Mouse (Mus musculus) macrophage (primary cell): ENCODE measurements around the gene Taf9b. TPM values are rescaled to one million over a fixed set of nuclear protein-coding genes. Genes with fewer than 3 reads are reported as not detected.

Experiments used
- H3K27ac ChIP-seq: fragments of 350-480 bp; formaldehyde crosslinking; 2 replicates; pipeline ENCODE4 v1.9.0; 2021
- H3K36me3 ChIP-seq: fragments of 350-480 bp; formaldehyde crosslinking; 2 replicates; pipeline ENCODE4 v1.9.0; 2021; ENCODE audit errors: inconsistent target
- H3K4me3 ChIP-seq: fragments of 350-480 bp; formaldehyde crosslinking; 2 replicates; pipeline ENCODE4 v1.9.0; 2021; ENCODE audit errors: inconsistent target
- H3K79me2 ChIP-seq: fragments of 350-480 bp; formaldehyde crosslinking; 2 replicates; pipeline ENCODE4 v1.9.0; 2021; ENCODE audit errors: inconsistent target
- WGBS: methylation state at CpG from one replicate; pipeline ENCODE4 v1.1.7; 2026; ENCODE audit warnings: inconsistent platforms; ENCODE audit not compliant: missing documents; 5-methylcytosine and 5-hydroxymethylcytosine counted together
- polyA plus RNA-seq: library from polyadenylated mRNA; stranded (reverse); fragments of 250-400 nt; gene quantifications from 3 replicates; pipeline ENCODE4 v1.2.4, GENCODE M21; 2018; ENCODE audit warnings: inconsistent platforms

Taf9b gene
- polyA plus RNA-seq, 1 experiment from 2014 or later: 22.7 TPM

DNA sequence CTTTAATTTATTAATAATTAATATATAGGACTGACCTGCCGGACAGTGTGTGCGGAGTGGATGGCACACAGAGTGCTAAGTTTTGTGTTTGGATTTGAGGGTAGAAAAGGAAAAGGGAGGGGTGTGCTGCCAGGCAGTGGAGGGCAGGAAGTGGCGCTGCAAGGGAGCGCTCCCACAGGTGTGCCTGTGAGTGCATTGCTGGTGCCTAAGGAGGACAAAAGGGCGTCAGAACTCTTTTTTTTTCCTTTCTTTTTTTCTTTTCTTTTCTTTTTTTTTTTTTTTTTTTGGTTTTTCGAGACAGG, 49.2 kb downstream of the Taf9b start:
- H3K79me2 ChIP-seq: no peaks in the 10 kb centered on the region
- H3K4me3 ChIP-seq: no peak overlapping the region
- no peaks in the 10 kb centered on the region for H3K36me3 ChIP-seq
- 47% methylated on average over 2 of the region's 6 CpGs for WGBS
- H3K27ac ChIP-seq: no peak overlapping the region

DNA sequence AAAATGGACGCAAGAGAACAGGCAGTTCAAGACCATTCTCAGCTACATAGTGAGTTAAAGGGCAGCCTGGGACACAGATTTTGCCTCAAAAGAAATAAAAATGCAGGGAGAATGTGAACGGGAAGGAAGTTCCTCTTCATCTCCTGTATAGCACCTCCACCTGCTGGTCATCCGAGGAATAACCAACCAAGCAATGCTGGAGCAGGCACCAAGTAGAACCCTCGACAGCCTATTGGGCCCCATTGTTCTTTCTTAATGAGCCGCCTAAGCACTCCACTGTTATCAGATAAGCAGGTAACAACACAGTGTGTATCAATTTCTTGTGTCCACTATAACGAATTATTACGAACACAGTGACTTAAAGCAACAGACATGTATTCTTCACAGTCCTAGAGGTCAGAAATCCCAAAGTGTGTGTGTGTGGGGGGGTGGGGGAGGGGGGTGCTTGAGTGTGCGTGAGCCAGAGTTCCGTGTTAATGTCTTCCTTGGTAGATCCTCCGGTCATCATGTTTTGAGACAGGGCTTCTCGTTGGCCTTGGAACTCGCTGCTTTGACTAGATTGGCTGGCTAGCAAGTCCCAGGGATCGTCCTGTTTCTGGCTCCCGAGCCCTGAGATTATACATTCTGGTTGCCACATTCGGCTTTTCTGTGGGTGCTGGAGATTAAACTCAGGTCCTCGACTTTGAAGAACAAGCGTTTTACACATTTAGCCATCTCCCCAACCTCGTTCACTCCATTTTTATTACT, 49.7 kb downstream of the Taf9b start:
- Histone ChIP-seq H3K79me2 (no peaks in the 10 kb centered on the region), H3K36me3 (no peaks in the 10 kb centered on the region), H3K4me3 (no peak overlapping the region), H3K27ac (no peak overlapping the region)
- WGBS: 32% methylated on average over 16 of the region's 18 CpGs

DNA sequence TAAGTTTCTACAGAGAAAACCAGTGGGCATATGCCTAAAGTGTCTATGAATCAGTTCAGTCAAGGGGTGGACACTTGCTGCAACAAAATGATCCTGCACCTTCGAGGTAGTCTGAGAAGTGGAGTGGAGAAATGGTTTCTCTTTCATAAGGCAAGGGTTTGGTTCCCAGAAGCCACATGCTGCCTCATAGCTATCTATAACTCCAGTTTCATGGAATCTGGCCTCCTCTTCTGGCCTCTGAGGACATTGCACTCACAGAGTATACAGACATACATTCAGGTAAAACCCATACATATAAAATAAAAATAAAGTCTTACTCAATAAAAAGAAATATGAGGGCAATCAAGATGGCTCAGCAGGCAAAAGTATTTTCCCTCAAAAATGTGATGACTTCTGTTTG, 55.9 kb downstream of the Taf9b start:
- H3K27ac ChIP-seq: no peak overlapping the region
- H3K79me2 ChIP-seq: peaks cover 2% of the 10 kb centered on the region; the same call in 1 of the 2 replicates
- no peak overlapping the region for H3K4me3 ChIP-seq
- H3K36me3 ChIP-seq: 0 out of 2 replicates have a peak, but pooled peaks cover 2% of the 10 kb centered on the region
- no CpG with 5 or more reads among the region's 1 CpGs for WGBS

DNA sequence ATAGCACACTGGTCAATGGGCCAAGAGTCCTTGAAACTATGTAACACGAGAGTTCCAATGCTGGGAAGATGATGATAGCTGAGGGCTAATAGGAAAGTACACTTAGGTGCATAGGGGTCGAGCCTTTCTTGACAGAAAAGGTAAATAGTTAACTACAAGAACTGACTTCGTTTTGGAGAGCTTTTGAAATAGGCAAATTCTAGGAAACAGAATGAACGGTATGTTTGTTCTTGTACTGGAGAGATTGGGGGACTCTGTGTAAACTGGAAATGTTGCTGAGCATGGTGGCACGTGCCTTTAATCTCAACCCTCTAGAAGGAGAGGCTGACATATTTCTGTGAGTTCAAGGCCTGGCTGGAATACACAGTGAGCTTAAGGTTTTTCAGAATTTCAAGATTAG, 56.4 kb downstream of the Taf9b start:
- Histone ChIP-seq H3K27ac (no peak overlapping the region), H3K36me3 (0 out of 2 replicates have a peak, but pooled peaks cover 7% of the 10 kb centered on the region), H3K4me3 (no peak overlapping the region), H3K79me2 (peaks cover 7% of the 10 kb centered on the region; the same call in 1 of the 2 replicates)
- whole genome bisulfite sequencing: 81% methylated on average over 4 of the region's 5 CpGs

DNA sequence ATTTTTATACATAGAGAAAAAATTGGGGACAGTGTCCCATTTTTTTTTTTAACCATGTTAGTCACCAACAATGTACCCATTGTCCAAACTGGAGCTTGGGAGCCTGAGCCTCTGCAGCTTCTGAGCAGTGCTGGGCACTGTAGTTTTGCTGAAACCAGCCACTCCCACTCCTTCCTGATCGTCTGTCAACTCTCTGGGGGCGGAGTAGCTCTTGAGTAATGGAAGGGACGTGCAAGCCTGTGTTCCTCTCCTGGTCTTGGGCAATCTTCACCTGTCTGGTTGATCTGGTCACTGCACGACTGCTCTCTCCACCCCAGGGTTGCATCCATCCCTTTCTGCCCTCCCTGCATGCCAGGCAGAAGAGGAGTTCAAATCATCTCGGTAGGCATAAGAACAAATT, 57.0 kb downstream of the Taf9b start:
- 40% methylated on average over 5 of the region's 5 CpGs for WGBS
- H3K79me2 ChIP-seq: peaks cover 12% of the 10 kb centered on the region
- H3K27ac ChIP-seq: no peak overlapping the region
- H3K4me3 ChIP-seq: no peak overlapping the region
- 0 out of 2 replicates have a peak, but pooled peaks cover 7% of the 10 kb centered on the region for H3K36me3 ChIP-seq

Other genes starting within 250 kb of the Taf9b start
- gene Magt1, start 209.3 kb downstream of the Taf9b start, polyA plus RNA-seq: 39.1 to 52.0 TPM (median 40.0 TPM) in 3 replicates
- gene Cox7b, start 205.5 kb downstream of the Taf9b start, polyA plus RNA-seq: 110 to 158 TPM (median 123 TPM) in 3 replicates
- gene Atp7a, start 193.9 kb downstream of the Taf9b start, polyA plus RNA-seq: 13.6 to 26.1 TPM (median 17.4 TPM) in 3 replicates
- 156 to 374 TPM (median 283 TPM) in 3 replicates for gene Tlr13, start 78.0 kb downstream of the Taf9b start, polyA plus RNA-seq
- 180 to 539 TPM (median 250 TPM) in 3 replicates for gene Pgk1, start 34.1 kb downstream of the Taf9b start, polyA plus RNA-seq
- not detected in 3 replicates for gene Fnd3c2, start 34.2 kb upstream of the Taf9b start, polyA plus RNA-seq